In the genomic region with DNA sequence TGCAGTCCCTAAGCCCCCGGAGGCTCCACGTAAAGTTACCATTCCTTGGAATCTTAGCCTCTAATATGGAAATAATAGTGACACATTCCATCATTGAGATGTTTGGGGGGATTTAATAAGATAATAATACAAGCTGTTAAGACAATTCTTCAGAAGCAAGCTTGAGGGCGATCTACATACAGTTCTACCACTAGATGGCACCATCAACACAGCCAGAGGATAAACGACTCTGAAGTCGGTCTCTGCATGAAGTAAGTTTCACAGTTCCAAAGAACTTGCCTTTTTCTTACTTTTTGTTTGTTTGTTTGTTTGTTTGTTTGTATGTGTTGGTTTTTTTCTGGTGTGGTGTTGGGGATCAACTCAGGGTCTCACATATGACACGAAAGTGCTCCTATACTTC, we compare ENCODE assay signal across 9 mouse cellular contexts. TPM values are rescaled to one million over a fixed set of nuclear protein-coding genes. Genes with fewer than 3 reads are reported as not detected.
A peak's percentile ranks its signal among the peaks of the same experiment; 100 is the strongest.
DNase-seq lines count a peak whose midpoint lies in the region; ATAC-seq lines count a peak whose summit lies in the region.
"Had no signal": no experiment of that assay in that cellular context is flagged by ENCODE, and none has a peak within 500 bp of the region (broad histone marks: within the 10 kb centered on the region; RNA-seq: fewer than 3 reads in every experiment).

No protein-coding gene starts in this region.

- peaks cover 58% of the 10 kb centered on the region for H3K27me3 ChIP-seq in midbrain, embryonic 10.5 days (ENCODE audit: low read depth, poor library complexity, severe bottlenecking)
- peaks cover 23% of the 10 kb centered on the region for H3K27me3 ChIP-seq in midbrain, embryonic 13.5 days

- no peak for DNase-seq in frontal cortex, postnatal 14 days (ENCODE audit: low spot score in 2 of 2)
- peak; percentile 34 for DNase-seq in midbrain, embryonic 10.5 days (ENCODE audit: low spot score)
- DNase-seq in c-Kit-positive CD71-negative TER-119-negative erythroid progenitor cells, embryonic 14.5 days (ENCODE audit: low read depth): peak; percentile 31
- peak; percentile 29 for DNase-seq in large intestine, adult 2 months (ENCODE audit: low read depth, low spot score)
- DNase-seq in thymus, postnatal 25 days: peak; percentile 14
- DNase-seq in frontal cortex, postnatal 10 days (ENCODE audit: low spot score in 2 of 2): no peak

- WGBS in midbrain, embryonic 10.5 days: 13% methylated on average over 6 of the region's 6 CpGs
- 14% methylated on average over 6 of the region's 6 CpGs for WGBS in midbrain, embryonic 13.5 days
- WGBS in large intestine, adult 2 months: 10% methylated on average over 6 of the region's 6 CpGs

- peak; percentile 67; the same call in 1 of the 2 replicates for ATAC-seq in frontal cortex, adult (ENCODE audit: low TSS enrichment)
- no peak for ATAC-seq in midbrain, embryonic 13.5 days

- H3K9me3 ChIP-seq in midbrain, embryonic 10.5 days (replicated peaks): no peaks in the 10 kb centered on the region
- H3K9me3 ChIP-seq in midbrain, embryonic 13.5 days: no peaks in the 10 kb centered on the region
- H3K9me3 ChIP-seq: limb, embryonic 13.5 days had no signal

- H3K4me3 ChIP-seq in midbrain, embryonic 10.5 days: no peak overlapping the region
- no peak overlapping the region for H3K4me3 ChIP-seq in midbrain, embryonic 13.5 days (replicated peaks)
- H3K4me3 ChIP-seq: limb, embryonic 13.5 days had no signal

- no peak overlapping the region for H3K4me2 ChIP-seq in midbrain, embryonic 13.5 days (replicated peaks)
- H3K4me2 ChIP-seq: limb, embryonic 13.5 days had no signal

- H3K27ac ChIP-seq in midbrain, embryonic 10.5 days (replicated peaks): no peak overlapping the region
- no peak overlapping the region for H3K27ac ChIP-seq in midbrain, embryonic 13.5 days
- H3K27ac ChIP-seq: limb, embryonic 13.5 days had no signal

- H3K4me1 ChIP-seq in midbrain, embryonic 10.5 days: peaks cover 45% of the 10 kb centered on the region
- H3K4me1 ChIP-seq in midbrain, embryonic 13.5 days (replicated peaks): peaks cover 29% of the 10 kb centered on the region

- no peak overlapping the region for H3K9ac ChIP-seq in midbrain, embryonic 13.5 days (replicated peaks)
- H3K9ac ChIP-seq: limb, embryonic 13.5 days had no signal

- no peaks in the 10 kb centered on the region for H3K36me3 ChIP-seq in midbrain, embryonic 10.5 days
- H3K36me3 ChIP-seq in midbrain, embryonic 13.5 days: no peaks in the 10 kb centered on the region
- H3K36me3 ChIP-seq: limb, embryonic 13.5 days had no signal

RNA-seq across cellular contexts. Expression of gene Gja8, which starts 10.4 kb away (rescaled TPM):
- polyA plus RNA-seq in midbrain, embryonic 10.5 days (2016; fragmentation: Nextera tagmentation; extraction: Ambion mirVana): 0.02 TPM in 2 replicates
- polyA plus RNA-seq in midbrain, embryonic 13.5 days (2015; fragmentation: Nextera tagmentation; extraction: Ambion mirVana): 0.04 TPM in 1 of 2 replicates, not detected in the other
- not detected in 2 replicates for polyA plus RNA-seq in large intestine, adult 2 months (2012; rRNA removed)

RNA-seq across cellular contexts. Expression of gene Gpr89, which starts 31.1 kb away (rescaled TPM):
- polyA plus RNA-seq in midbrain, embryonic 10.5 days (2016; fragmentation: Nextera tagmentation; extraction: Ambion mirVana): 34.6 and 36.7 TPM in 2 replicates
- 34.8 and 37.0 TPM in 2 replicates for polyA plus RNA-seq in midbrain, embryonic 13.5 days (2015; fragmentation: Nextera tagmentation; extraction: Ambion mirVana)
- 28.0 and 54.4 TPM in 2 replicates for polyA plus RNA-seq in large intestine, adult 2 months (2012; rRNA removed)

RNA-seq across cellular contexts. Expression of gene Gja5, which starts 31.7 kb away (rescaled TPM):
- polyA plus RNA-seq in midbrain, embryonic 10.5 days (2016; fragmentation: Nextera tagmentation; extraction: Ambion mirVana): 7.2 and 10.1 TPM in 2 replicates
- 3.1 and 3.6 TPM in 2 replicates for polyA plus RNA-seq in midbrain, embryonic 13.5 days (2015; fragmentation: Nextera tagmentation; extraction: Ambion mirVana)
- 1.8 and 2.1 TPM in 2 replicates for polyA plus RNA-seq in large intestine, adult 2 months (2012; rRNA removed)

Comparison
In these comparisons a context has a peak if more than half of its experiments do, and no peak if none do; other contexts are left out.
1. DNase-seq: peak in midbrain, embryonic 10.5 days (single experiment), c-Kit-positive CD71-negative TER-119-negative erythroid progenitor cells, embryonic 14.5 days (single experiment), large intestine, adult 2 months (single experiment) and thymus, postnatal 25 days (single experiment); none in frontal cortex, postnatal 14 days (0 of 2) and frontal cortex, postnatal 10 days (0 of 2).